Mouse (Mus musculus) midbrain, embryonic 12.5 days (tissue): ENCODE results near the gene S100pbp. TPM values are rescaled to one million over a fixed set of nuclear protein-coding genes. Genes with fewer than 3 reads are reported as not detected.

ENCODE experiments used
- ATAC-seq: fragments of 200-750 bp; cut with Nextera tagmentation; 2 replicates; pipeline ENCODE4 v1.8.0; 2017; ENCODE audit warnings: low read depth, moderate TSS enrichment, moderate library complexity; ENCODE audit not compliant: low FRiP score
- H3K27ac ChIP-seq: fragments of 300-500 bp; sonication (generic); replicated peaks from 2 replicates; pipeline ENCODE4 v1.5.1; 2016; ENCODE audit warnings: mild to moderate bottlenecking
- H3K27me3 ChIP-seq: fragments of 300-500 bp; sonication (generic); 2 replicates; pipeline ENCODE4 v1.6.1; 2016; ENCODE audit warnings: mild to moderate bottlenecking
- H3K36me3 ChIP-seq: fragments of 300-500 bp; sonication (generic); 2 replicates; pipeline ENCODE4 v1.6.1; 2016
- H3K4me1 ChIP-seq: fragments of 300-500 bp; sonication (generic); 2 replicates; pipeline ENCODE4 v1.6.1; 2016
- H3K4me2 ChIP-seq: fragments of 300-500 bp; sonication (generic); replicated peaks from 2 replicates; pipeline ENCODE4 v1.6.1; 2016; ENCODE audit warnings: mild to moderate bottlenecking, moderate library complexity
- H3K4me3 ChIP-seq: fragments of 300-500 bp; sonication (generic); 2 replicates; pipeline ENCODE4 v1.5.1; 2016; ENCODE audit warnings: mild to moderate bottlenecking
- H3K9ac ChIP-seq: fragments of 300-500 bp; sonication (generic); replicated peaks from 2 replicates; pipeline ENCODE4 v1.6.1; 2016; ENCODE audit warnings: mild to moderate bottlenecking, moderate library complexity
- H3K9me3 ChIP-seq: fragments of 300-500 bp; sonication (generic); 2 replicates; pipeline ENCODE4 v1.6.1; 2016; ENCODE audit warnings: mild to moderate bottlenecking
- WGBS: fragments of 180-500 bp; shearing (Covaris S2); methylation state at CpG from one replicate; pipeline ENCODE4 v1.1.7; 2016; 5-methylcytosine and 5-hydroxymethylcytosine counted together
- polyA plus RNA-seq: library from polyadenylated mRNA; unstranded; fragments of >200 nt; fragmentation: Nextera tagmentation; extraction: Ambion mirVana; gene quantifications from 2 replicates; pipeline ENCODE4 v1.2.1, GENCODE M21; 2016

S100pbp gene
- polyA plus RNA-seq, 1 experiment from 2014 or later = 28.4 TPM

GRCm38 (mm10) chr4:129120520-129121445 is 68.7 kb downstream of the S100pbp start:
- Histone ChIP-seq H3K9me3 (no peaks in the 10 kb centered on the region), H3K9ac (peak overlapping the region; percentile 55), H3K4me2 (peak overlapping the region; percentile 75), H3K36me3 (no peaks in the 10 kb centered on the region), H3K27ac (no peak overlapping the region), H3K4me1 (peaks cover 30% of the 10 kb centered on the region), H3K4me3 (peak overlapping the region; percentile 48), H3K27me3 (peaks cover 85% of the 10 kb centered on the region)
- WGBS = 1% methylated on average over 55 of the region's 59 CpGs
- peak; percentile 44; the same call in 1 of the 2 replicates for ATAC-seq

GRCm38 (mm10) chr4:129119708-129120107 is 69.8 kb downstream of the S100pbp start:
- H3K27me3 ChIP-seq = peaks cover 75% of the 10 kb centered on the region
- H3K4me1 ChIP-seq = peaks cover 24% of the 10 kb centered on the region
- H3K4me3 ChIP-seq = no peak overlapping the region
- 77% methylated on average over 10 of the region's 10 CpGs for WGBS
- H3K36me3 ChIP-seq = no peaks in the 10 kb centered on the region
- no peak overlapping the region for H3K4me2 ChIP-seq
- no peak for ATAC-seq
- no peak overlapping the region for H3K9ac ChIP-seq
- no peaks in the 10 kb centered on the region for H3K9me3 ChIP-seq
- no peak overlapping the region for H3K27ac ChIP-seq

GRCm38 (mm10) chr4:129117720-129118510 is 71.6 kb downstream of the S100pbp start:
- no peak overlapping the region for H3K4me3 ChIP-seq
- H3K4me1 ChIP-seq = peaks cover 31% of the 10 kb centered on the region
- H3K9ac ChIP-seq = no peak overlapping the region
- no peak for ATAC-seq
- no peaks in the 10 kb centered on the region for H3K9me3 ChIP-seq
- H3K4me2 ChIP-seq = no peak overlapping the region
- 88% methylated on average over 14 of the region's 14 CpGs for WGBS
- no peak overlapping the region for H3K27ac ChIP-seq
- no peaks in the 10 kb centered on the region for H3K36me3 ChIP-seq
- peaks cover 61% of the 10 kb centered on the region for H3K27me3 ChIP-seq

GRCm38 (mm10) chr4:129116703-129117102 is 72.8 kb downstream of the S100pbp start:
- 90% methylated on average over 8 of the region's 8 CpGs for WGBS
- Histone ChIP-seq H3K27me3 (peaks cover 55% of the 10 kb centered on the region), H3K4me1 (peaks cover 28% of the 10 kb centered on the region)

GRCm38 (mm10) chr4:129113083-129113988 is 76.2 kb downstream of the S100pbp start:
- Histone ChIP-seq H3K4me1 (peaks cover 14% of the 10 kb centered on the region), H3K9me3 (no peaks in the 10 kb centered on the region), H3K4me3 (no peak overlapping the region), H3K4me2 (0 out of 2 replicates have a peak overlapping the region, but pooled peaks have one; percentile 13), H3K27ac (peak overlapping the region; percentile 52; the same call in 1 of the 2 replicates), H3K36me3 (no peaks in the 10 kb centered on the region), H3K27me3 (peaks cover 25% of the 10 kb centered on the region), H3K9ac (no peak overlapping the region)
- ATAC-seq = peak; percentile 92
- WGBS = 31% methylated on average over 28 of the region's 28 CpGs

More at GRCm38 (mm10) chr4:129116703-129117102, 72.8 kb downstream of the S100pbp start:
- no peak overlapping the region for H3K9ac ChIP-seq
- H3K27ac ChIP-seq = no peak overlapping the region
- H3K4me2 ChIP-seq = no peak overlapping the region
- H3K9me3 ChIP-seq = no peaks in the 10 kb centered on the region
- H3K36me3 ChIP-seq = no peaks in the 10 kb centered on the region
- no peak for ATAC-seq
- H3K4me3 ChIP-seq = no peak overlapping the region

GRCm38 (mm10) chr4:129112231-129112630 is 77.3 kb downstream of the S100pbp start:
- Histone ChIP-seq H3K9me3 (no peaks in the 10 kb centered on the region), H3K9ac (no peak overlapping the region), H3K27ac (no peak overlapping the region), H3K4me3 (no peak overlapping the region), H3K4me2 (no peak overlapping the region), H3K4me1 (peaks cover 14% of the 10 kb centered on the region), H3K36me3 (no peaks in the 10 kb centered on the region), H3K27me3 (peaks cover 33% of the 10 kb centered on the region)
- no peak for ATAC-seq
- 73% methylated on average over 9 of the region's 13 CpGs for WGBS

- H3K4me1 ChIP-seq = peaks cover 15% of the 10 kb centered on the region
- H3K36me3 ChIP-seq = no peaks in the 10 kb centered on the region
- H3K27ac ChIP-seq = no peak overlapping the region
- H3K27me3 ChIP-seq = peaks cover 33% of the 10 kb centered on the region
- no peak overlapping the region for H3K9ac ChIP-seq
- ATAC-seq = no peak
- WGBS = 63% methylated on average over 11 of the region's 11 CpGs
- H3K9me3 ChIP-seq = no peaks in the 10 kb centered on the region
- no peak overlapping the region for H3K4me3 ChIP-seq
- H3K4me2 ChIP-seq = no peak overlapping the region
These were observed 78.2 kb downstream of the S100pbp start for GRCm38 (mm10) chr4:129111350-129111749.

GRCm38 (mm10) chr4:129110804-129111203 is 78.7 kb downstream of the S100pbp start:
- Histone ChIP-seq H3K27me3 (peaks cover 35% of the 10 kb centered on the region), H3K4me2 (no peak overlapping the region), H3K36me3 (no peaks in the 10 kb centered on the region), H3K4me3 (no peak overlapping the region), H3K9ac (no peak overlapping the region), H3K9me3 (no peaks in the 10 kb centered on the region), H3K4me1 (peaks cover 20% of the 10 kb centered on the region), H3K27ac (no peak overlapping the region)
- 87% methylated on average over 6 of the region's 6 CpGs for WGBS
- ATAC-seq = no peak

GRCm38 (mm10) chr4:129108624-129109023 is 80.9 kb downstream of the S100pbp start:
- Histone ChIP-seq H3K9ac (no peak overlapping the region), H3K27me3 (peaks cover 53% of the 10 kb centered on the region), H3K4me2 (no peak overlapping the region), H3K4me1 (peaks cover 17% of the 10 kb centered on the region), H3K4me3 (no peak overlapping the region), H3K36me3 (no peaks in the 10 kb centered on the region), H3K27ac (no peak overlapping the region), H3K9me3 (no peaks in the 10 kb centered on the region)
- 91% methylated on average over 7 of the region's 7 CpGs for WGBS
- ATAC-seq = no peak

- H3K4me2 ChIP-seq = no peak overlapping the region
- H3K9ac ChIP-seq = no peak overlapping the region
- H3K27ac ChIP-seq = no peak overlapping the region
- H3K4me1 ChIP-seq = peaks cover 11% of the 10 kb centered on the region; the same call in 1 of the 2 replicates
- no peak for ATAC-seq
- peaks cover 59% of the 10 kb centered on the region for H3K27me3 ChIP-seq
- no peak overlapping the region for H3K4me3 ChIP-seq
- no peaks in the 10 kb centered on the region for H3K9me3 ChIP-seq
- no peaks in the 10 kb centered on the region for H3K36me3 ChIP-seq
- 70% methylated on average over 10 of the region's 10 CpGs for WGBS
These were observed 82.1 kb downstream of the S100pbp start for GRCm38 (mm10) chr4:129107348-129107899.

- H3K9ac ChIP-seq = no peak overlapping the region
- no peak overlapping the region for H3K4me2 ChIP-seq
- 14% methylated on average over 9 of the region's 9 CpGs for WGBS
- H3K36me3 ChIP-seq = no peaks in the 10 kb centered on the region
- peaks cover 11% of the 10 kb centered on the region; the same call in 1 of the 2 replicates for H3K4me1 ChIP-seq
- ATAC-seq = no peak
- H3K27me3 ChIP-seq = peaks cover 54% of the 10 kb centered on the region
- no peak overlapping the region for H3K27ac ChIP-seq
- no peaks in the 10 kb centered on the region for H3K9me3 ChIP-seq
- H3K4me3 ChIP-seq = no peak overlapping the region
These were observed 83.5 kb downstream of the S100pbp start for GRCm38 (mm10) chr4:129106073-129106472.
